Mouse (Mus musculus) inflammation-experienced regulatory T-cells, adult 6 months (primary cell): ENCODE measurements at regions not wholly inside any gene's neighbourhood (a gene's known extent, or its start where the extent isn't known, plus 50 kb on each side); places are given as distances from the start of the nearest gene placed in this dataset.
"Not testable (repeated sequence)": the region's sequence is repeated elsewhere in the genome, so short reads cannot be mapped to it uniquely, and the experiment has no call there.

ENCODE experiments used
- ATAC-seq: one replicate; pipeline ENCODE4 v1.8.0; 2017

DNA sequence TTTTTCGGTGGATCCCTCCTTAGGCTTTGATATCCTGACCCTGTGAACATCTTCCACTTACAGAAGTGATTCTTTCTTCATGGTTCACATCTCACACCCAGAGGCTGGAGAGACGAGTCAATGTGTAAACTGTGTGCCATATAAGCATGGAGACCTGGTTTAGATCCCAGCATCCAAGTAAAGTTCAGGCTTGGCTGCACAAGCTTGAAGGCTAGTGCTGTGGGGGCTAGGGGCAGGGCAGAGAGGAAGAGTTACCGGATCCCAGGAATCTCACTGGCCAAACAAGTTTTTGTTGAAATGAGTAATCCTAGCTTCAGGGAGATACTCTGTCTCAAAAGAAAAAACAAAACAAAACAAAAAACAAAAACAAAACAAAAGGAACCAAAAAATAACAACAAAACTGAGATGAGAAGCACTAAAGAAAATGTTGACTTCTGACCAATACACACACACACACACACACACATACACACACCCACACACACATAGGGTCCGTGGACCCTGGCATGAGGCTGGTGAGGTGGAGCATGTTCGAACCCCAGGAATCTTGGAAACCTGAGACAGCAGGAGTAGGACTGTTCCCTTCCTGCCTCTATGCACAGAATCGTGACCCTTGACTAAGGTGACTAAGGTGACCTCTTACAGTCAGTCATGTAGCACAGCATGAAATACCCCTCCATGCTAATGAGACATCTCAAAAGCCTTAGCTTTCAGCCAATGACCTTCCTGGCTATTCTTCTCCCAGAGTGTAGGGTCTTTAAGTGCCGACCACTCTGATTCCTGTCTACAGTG lies 55.2 kb downstream of the Gm12728 start:
- no peak for ATAC-seq

DNA sequence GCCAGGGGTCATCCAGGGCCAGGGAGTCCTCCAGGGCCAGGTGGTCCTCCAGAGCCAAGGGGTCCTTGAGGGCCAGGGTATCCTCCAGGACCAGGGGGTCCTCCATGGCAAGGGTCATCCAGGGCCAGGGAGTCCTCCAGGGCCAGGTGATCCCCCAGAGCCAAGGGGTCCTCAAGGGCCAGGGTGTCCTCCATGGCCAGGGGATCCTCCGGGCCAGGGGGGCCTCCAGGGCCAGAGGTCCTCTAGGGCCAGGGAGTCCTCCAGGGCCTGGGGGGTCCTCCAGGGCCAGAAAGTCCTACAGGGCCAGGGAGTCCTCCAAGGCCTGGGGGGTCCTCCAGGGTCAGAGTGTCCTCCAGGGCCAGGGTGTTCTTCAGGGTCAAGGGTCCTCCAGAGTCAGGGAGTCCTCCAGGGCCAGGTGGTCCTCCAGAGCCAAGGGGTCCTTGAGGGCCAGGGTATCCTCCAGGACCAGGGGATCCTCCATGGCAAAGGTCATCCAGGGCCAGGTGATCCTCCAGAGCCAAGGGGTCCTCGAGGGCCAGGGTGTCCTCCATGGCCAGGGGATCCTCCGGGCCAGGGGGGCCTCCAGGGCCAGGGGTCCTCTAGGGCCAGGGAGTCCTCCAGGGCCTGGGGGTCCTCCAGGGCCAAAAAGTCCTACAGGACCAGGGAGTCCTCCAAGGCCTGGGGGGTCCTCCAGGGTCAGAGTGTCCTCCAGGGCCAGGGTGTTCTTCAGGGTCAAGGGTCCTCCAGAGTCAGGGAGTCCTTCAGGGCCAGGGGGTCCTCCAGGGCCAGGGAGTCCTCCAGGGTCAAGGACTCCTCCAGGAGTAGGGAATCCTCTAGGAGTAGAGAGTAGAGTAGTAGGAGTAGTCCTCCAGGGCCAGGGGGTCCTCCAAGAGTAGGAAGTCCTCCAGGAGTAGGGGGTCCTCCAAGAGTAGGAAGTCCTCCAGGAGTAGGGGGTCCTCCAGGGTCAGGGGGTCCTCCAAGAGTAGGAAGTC lies 56.6 kb downstream of the Gm12728 start:
- not testable (repeated sequence) for ATAC-seq

DNA sequence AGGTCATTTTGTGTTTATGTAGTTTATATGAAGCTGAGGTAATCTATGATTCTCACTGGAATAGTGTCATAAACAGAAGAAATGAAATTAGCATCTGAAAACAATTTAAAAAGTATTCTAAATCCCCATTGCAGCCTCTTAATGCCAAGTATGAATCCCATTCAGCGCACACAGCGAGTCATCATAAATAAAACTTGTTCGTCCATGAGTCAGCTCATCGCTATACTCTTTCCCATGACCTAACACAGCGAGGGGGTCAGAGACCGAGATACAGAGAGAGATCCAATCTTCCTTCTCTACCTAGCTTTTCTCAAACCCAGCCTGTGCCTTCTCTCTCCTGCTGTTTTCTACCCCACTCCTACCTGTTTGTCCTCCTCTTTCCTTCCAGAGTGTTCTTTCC lies 63.4 kb downstream of the Gm12728 start:
- ATAC-seq, result no peak

DNA sequence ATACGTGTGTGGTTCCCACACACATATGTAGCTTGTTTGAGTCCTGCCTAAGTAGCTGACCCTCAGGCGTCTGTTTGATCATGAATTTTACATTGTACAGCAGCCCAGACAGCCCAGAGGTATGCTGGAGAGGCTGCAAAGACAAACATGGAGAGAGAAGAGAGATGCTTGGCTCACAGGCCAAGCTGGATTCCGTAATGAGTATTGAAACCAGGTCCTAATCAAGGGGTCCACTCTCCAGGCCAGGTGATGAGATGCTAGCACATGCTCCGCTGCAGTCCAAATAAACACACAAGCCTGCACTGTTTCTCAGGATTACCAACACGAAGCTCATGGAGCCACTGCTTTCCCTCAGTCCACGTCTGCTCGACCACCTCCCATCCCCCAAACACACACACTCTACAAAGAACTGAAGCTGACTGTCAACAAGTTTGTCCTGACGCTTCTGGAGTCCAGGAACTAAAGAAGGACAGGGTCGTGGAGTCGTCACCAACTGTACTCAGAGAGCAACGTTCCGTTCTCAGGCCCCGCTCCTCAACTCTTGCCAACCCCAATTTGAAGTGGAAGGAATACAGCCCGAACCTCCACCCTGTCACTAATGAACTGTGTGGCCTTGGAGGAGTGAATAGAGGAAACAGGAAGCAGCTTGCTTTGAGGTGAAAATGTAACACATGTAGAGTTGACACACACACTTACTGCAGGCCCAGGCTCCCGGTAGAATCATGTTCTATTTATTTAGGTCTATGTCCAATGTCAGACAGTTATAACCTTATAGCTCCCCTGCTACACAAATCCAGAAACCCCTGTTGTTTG lies 69.6 kb downstream of the Gm12728 start:
- ATAC-seq, result no peak

DNA sequence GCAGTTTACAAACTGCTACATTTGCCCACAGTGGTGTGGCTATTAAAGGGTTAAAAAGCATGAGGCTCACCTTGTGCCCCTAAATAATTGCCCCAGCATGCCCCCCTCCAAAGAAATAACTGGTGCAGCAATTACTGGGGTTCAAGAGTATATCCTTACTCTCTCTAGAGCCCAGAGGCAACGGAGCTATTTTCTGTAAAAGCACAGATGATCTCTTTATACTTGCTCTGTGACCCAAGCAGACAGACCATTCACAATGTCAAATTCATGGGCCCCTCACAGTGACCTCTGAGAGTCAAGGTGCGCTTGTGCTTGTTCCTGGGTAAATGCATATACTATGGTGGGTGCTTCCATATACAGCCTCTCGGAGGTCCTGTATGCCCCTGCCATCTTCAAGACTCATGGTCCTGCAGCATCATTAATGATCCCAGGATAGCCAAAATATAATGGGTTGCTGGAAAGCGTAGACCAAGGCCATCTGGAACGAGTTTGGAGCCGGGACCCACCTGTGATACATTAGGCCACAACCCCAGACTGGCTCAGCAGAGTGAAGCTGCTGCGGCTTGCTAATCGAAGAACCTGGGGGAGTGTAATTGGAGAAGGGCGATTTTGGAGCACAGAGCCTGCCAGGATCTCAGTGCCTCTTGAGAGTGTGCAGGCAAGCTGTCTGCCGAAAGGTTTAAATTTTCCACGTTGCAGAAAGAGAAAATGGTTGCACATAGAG lies 71.4 kb downstream of the Gm12728 start:
- ATAC-seq, result no peak

DNA sequence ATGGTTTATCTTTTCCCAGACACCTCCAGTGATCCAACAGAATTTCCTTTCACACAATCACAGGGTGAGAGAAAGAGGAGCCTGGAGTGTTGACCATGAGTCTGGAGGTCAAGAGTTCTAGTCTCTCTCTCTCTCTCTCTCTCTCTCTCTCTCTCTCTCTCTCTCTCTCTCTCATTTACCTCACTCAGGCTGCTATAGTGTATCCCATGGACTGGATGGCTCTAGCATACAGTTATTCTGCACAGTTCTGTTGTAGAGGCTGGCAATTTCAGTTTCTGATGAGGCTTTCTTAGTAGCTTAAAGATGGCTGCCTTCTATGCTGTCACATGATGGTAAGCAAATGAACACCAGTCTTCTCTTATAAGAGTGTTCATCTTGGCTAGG lies 72.0 kb downstream of the Gm12728 start:
- no peak for ATAC-seq

DNA sequence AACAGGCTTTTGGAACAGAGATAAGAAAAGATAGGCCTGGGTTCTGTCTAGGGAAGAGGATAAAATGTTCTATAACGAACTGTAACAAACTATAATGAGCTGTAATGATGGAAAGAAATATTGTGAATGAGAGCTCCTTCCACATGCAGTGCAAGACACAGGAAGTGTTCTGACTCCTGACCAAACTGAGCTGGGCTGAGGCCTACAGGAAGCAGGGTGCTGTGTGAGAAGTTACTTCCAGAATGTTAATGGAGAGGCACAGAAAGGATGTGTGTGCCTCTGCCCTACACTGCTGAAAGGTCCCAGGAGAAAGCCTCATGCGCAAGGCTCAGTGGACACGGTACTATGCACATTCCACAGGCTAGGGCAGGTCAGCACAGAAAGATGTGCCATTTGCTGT lies 80.8 kb downstream of the Gm12728 start:
- ATAC-seq, result no peak

DNA sequence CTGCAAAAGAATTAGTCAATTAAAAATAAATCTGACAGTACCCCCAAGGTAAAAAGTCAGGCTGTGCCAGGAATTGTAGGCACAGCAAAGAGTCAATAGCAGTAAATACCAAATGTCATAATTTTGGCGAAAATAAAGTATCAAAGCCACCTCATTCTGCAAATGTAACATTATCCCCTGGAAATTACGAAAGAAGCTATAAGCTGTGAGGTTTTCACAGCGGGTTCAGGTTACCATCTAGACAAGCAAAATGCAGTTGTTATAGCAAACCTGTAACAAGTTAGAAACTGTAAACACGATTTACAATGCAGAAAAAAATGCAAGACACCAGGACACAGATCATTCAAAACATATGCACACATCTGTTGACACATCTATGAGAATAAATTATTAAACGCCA lies 87.6 kb downstream of the Gm12728 start:
- no peak for ATAC-seq

DNA sequence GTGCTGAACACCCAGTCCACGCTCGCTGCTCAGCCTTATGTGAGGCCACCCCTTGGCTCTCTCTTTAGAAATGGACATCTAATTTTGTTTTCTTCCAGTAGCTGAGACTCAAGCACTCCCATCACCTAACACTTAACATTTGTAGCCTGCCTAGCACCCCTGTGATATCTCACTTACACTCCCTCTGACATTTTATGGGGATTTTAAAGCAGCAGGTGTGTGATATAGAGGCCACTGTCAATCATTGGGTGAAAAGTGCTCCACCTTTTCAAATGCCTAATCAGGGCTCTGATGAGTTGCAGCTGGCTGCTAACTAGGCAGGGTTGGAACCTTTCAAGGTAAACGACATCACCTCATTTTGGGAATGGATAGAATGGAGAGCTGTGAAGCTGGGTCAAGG lies 90.2 kb downstream of the Gm12728 start:
- ATAC-seq, result no peak

DNA sequence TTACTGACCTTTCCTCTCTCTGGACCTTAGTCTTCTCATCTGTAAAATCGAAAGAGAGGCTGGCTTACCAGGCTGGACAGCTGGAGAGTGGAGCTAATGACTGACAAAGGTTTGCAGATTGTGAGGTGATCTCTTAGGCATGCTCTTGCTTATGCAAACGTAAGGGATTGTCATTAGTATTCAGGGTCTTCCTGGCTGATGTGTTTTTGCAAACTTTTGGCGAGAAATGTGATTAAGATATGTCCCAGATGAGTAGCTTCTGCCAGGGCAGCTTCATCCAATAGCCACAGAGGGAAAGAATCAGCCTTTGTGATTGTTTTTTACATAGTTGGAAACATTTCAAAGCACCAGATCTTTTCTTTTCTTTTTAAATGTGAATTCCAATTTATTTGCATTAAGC lies 95.1 kb downstream of the Gm12728 start:
- no peak for ATAC-seq

DNA sequence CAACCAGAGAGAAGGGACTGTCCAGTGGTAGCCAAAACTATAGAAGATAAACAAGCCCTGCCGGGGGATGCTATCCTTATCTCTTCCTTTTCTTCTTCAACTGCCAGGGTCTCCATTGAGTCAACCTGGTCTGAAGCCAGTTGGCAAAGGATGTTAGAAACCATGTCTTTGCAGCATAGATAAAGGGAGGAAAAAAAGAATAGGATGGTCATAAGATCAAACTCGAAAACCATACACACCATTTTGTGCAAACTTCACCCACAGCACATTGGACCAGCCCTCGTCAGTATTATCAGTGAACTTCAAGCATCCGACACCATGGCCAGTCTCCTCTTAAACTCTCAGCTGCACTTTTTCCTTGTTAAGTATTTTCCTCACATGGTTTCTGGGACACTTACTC lies 101.8 kb downstream of the Gm12728 start:
- ATAC-seq, result no peak

DNA sequence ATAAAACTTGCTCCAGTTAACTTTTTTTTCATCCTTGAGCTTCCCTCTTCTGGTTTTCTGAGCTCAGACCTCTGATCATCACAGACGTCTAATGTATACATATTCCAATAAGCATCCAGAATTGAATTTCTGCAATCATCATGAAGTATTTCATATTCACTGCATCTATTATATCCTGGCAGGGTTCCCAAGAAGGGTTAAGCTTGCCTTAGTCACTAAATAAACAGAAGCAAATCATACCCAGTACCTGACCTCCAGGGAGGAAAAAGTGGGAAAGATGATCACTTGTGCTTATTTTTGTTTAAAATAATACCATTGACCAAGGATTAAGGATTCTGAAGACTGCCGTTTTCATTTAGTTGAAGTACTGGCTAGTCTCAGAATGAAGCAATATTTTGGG lies 102.4 kb downstream of the Gm12728 start:
- ATAC-seq, result no peak

DNA sequence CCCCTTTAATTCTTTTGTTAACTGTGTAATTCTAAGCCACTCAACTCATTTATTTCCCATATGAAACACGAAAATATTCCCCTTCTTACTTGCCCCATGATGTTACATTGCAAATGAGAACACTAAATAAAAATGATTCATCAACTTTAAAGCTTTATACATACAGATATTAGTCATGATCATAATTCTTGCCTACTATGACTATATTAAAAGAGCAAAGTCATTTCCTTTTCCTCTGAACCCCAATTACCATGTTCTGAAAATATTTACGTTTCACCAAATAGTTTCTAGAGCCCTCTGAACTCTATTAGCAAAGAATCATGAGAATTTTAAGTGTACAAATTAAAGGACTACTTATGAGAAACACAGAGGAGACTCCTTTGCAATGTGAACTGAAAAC lies 105.4 kb downstream of the Gm12728 start:
- no peak for ATAC-seq

DNA sequence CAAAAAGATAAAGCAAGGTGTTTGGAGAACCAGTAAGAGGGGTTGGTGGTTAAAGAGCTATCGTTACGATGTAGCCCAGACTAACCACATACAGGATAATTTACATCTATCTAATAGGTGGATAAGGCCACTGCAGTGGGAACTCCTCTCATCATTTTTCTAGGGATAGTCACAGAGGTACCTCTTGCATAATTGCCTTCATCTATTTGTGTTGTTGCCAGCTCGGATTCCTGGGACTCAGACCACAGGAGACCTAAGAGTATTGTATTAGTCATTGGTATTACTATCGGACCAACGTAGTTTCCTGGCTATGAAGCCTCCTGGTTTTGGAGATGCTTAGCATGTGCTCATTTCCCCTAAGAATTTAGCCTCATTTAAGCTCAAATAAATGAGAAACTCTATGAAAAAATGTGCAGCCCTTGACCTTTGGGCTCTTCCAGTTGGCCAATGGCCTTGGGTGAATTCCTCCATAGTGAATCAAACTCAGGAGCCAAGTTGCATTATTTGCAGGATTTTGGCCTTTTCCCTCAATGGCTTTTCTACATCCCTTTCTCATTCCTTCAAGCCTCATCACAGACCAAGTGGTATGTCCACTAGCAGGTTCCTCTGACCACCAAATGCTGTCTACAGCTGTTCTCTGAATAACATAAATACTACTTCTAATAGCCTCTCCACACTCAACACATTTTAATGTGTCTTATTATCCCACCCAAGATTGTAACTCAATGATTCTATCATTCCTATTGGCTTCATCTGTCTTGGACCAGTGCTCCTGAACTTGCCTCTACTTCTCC lies 108.6 kb downstream of the Gm12728 start:
- ATAC-seq, result no peak

DNA sequence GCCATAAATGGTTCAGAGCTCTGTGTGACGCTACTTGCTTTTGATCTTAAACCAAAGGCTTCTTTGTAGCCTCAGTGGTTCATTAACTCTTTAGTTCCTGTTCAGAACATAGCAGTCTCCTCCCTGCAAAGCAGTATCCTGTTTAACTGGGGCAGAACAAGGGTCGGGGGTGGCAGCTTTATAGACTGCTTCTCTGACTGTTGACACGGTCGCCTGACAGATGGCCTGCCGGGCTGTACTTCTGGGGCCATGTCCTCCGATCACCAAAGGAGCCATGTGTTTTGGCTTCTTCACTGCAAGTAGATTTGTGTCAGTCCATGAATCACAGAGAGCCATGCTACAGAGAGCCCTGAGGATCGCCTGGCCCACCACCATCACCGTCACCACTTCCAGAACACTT lies 115.2 kb downstream of the Gm12728 start:
- no peak for ATAC-seq

DNA sequence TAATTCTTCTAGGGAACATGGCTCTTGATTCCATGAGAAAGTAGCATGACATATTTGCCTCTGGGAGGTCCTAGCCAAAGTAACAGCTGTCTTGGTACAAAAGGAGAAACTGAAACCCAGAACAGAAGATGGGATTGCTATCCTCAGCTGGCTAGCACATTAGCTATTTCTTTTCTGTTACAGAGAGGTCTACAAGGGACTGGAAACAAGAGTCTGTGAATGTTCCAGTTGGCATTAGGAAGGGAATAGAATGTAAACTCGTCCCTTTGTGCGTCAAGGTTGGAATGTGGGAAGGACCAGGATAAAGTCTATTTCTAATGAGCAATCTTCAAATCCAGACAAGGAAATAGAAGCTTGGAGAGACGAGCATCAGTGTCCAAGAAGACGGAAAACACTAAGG lies 116.7 kb downstream of the Gm12728 start:
- ATAC-seq, result no peak

DNA sequence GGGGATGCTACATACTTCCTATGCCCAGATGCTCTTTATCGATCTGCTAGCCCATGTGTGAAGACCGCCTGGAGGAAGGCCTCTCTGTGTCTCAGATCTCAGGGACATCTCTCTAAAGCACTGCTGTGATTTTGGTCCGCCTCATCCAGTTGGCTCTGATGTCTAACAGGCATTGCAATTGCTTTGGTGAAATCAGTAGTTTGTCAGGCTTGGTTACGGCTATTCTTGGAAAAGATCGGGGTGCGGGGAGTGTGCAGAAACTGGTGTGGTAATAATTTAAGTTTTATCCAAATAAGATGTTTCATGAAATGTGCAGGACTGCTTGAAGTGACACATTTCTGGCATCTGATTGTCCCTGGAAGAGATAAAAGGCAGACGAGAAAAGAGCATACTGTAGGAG lies 117.9 kb downstream of the Gm12728 start:
- no peak for ATAC-seq

DNA sequence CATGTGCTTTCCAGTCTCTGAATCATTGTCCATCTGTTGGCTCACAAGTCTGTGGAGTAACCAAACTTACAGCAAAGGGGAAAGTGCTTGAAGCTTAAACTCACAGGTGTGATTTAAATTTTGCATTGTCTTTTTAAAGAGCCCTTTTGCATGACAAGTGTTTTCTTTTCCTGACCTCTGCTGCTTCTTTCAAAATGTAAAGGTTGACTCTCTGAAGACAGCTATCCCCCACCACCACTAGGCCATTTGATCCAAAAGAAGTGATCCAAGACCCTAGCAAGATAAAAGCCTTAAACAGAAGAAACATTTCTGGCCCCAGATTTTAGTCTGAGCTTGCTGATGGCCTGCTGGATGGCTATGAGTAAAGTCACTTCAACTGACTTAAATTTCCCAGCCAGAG lies 118.6 kb downstream of the Gm12728 start:
- no peak for ATAC-seq

DNA sequence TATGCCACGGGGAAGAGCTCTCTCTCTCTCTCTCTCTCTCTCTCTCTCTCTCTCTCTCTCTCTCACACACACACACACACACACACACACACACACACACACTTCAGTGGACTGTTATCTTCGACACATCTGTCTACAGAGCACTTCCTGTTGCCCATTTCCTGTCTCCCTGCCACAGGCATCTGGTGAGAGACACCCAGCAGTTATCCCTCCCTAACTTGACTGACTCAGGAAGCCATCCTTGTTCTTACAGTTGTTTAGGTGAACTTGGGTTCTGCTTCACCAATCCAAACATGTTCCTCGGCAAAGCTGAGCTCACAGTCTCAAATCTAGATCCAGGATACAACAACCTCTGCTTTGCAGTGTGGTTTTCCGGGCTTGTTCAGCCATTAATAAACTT lies 119.6 kb downstream of the Gm12728 start:
- no peak for ATAC-seq

DNA sequence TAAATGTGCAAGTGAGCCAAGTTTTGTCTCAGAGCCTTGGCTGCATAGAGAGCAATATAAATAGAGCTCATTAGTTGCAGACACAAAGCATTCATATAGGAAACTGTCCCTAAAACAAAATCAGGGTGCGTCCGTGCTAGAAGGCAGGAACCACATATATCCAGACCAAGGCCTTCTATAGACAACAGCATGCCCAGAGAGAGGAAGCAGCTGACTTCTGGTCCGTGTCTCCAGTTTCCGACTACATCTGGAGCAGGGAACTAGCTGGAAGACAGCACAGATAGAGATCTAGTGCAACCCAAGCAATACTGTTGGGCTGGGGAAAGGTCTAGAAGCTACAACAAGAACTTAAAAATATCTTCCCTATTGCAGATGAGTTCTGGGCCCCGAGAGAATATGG lies 121.0 kb downstream of the Gm12728 start:
- no peak for ATAC-seq

DNA sequence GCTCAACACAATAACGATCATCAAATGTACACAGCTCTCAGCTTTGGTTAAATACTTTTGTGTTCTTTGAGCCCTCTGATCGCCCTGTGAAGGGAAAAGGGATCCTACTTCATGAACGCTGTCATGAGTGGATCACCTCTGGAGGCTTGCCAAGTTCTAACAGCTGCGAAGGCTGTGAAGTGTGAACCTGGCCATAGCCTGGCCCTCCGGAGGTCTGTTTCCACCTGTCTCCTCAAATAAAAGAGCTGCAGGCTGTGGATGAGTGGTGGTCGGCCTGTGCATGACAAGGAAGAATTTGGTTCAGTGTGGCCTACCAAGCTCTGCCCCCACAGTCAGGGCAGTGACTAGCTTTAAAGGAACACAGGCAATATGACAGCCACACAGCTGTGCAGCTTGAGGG lies 122.0 kb downstream of the Gm12728 start:
- no peak for ATAC-seq

DNA sequence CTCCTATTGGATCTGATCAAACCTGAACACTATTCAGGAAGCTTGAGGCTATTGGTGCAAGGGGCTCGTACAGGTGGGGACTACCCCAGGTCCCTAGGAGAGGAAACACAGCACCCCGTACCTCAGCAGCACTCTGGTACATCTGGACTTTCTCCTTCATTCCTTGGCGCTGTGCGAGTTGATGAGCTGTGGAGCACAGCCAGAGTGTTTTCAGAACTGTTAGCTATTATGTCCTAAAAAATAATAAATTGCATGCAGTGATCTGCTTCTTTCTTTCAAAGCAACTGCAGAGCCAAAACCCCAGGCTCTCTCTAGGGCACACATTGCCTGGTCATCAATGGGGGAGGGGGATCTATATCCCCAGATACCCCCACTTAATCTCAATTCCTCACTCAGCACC lies 122.6 kb downstream of the Gm12728 start:
- ATAC-seq, result no peak
